Mouse (Mus musculus): Measurements from ENCODE around the gene Cend1. TPM values are rescaled to one million over a fixed set of nuclear protein-coding genes. Genes with fewer than 3 reads are reported as not detected.
A peak's percentile ranks its signal among the peaks of the same experiment; 100 is the strongest.

Cend1 gene
- polyA plus RNA-seq, 1 experiment from 2014 or later, result 0.25 TPM

DNA sequence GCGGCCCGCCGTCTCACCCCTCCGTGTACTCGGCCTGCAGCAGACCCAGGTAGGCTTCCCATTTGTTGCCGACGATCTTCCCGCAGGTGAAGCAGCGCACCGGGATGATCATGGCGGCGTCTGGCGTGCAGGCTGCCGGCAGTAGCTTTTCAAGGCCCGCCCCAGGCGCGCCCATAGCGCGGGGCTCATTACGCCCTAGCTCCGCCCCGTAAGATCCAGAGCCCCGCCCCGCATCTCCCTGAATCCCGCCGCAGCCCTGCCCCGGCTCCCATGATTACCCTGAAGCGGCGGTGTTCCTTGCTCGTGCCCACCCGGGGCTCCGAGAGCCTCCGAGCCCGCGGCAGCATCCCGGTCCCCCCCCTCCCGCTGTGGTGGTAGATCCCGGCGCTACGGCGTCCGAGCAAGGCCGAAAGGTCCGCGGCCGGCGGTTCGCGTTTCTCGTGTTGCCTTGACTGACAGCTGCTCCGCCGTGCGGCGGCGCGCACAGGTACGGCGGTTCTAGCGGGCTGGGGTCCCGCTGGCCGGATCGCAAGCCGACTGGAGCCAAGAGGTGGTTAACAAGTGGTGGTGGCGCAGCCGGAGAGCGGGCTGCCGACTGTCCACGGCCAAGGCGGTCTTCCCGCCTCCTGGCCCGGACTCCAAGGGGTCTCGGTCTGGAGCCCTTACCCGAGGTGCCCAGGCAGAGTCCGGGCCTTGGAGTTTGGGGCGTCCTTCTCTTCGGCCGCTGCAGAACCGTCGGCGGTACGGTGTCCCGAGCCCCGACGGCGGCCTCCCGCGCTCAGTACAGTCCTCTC, 45.9 kb upstream of the Cend1 start, which contains the start of the genes Polr2l and Tspan4:
Gene Polr2l (minus strand): TSS at position 122 of the 794 bp plus-strand sequence.
Gene Tspan4 (plus strand): TSS at position 230 of the 794 bp plus-strand sequence.
- no peak for TF ChIP-seq EP300 (IDR thresholded peaks at IDR 0.05)
- 0 out of 2 replicates have a peak, but pooled peaks have one; percentile 6 for TF ChIP-seq CTCF (IDR thresholded peaks at IDR 0.05)
- peaks cover 26% of the 10 kb centered on the region for H3K4me1 ChIP-seq (ENCODE audit: insufficient read depth, low read depth, low read length)
- H3K36me3 ChIP-seq (ENCODE audit: insufficient read depth, low read length), result peaks cover 15% of the 10 kb centered on the region
- H3K4me3 ChIP-seq (ENCODE audit: low read depth, low read length), result peak within 1 kb of the TSS; percentile 68
- WGBS, result under 1% methylated on average over 81 of the region's 87 CpGs
- peak; percentile 52 for ATAC-seq
- no peaks in the 10 kb centered on the region for H3K9me3 ChIP-seq (ENCODE audit: low read length)
- H3K27ac ChIP-seq (ENCODE audit: low read length), result peak within 1 kb of the TSS; percentile 98
- H3K9ac ChIP-seq (replicated peaks; ENCODE audit: low read depth), result peak within 1 kb of the TSS; percentile 77
- H3K4me2 ChIP-seq (replicated peaks; ENCODE audit: low read depth, low read length), result peak within 1 kb of the TSS; percentile 94
- no peaks in the 10 kb centered on the region for H3K27me3 ChIP-seq (replicated peaks; ENCODE audit: insufficient read depth, low read length)
- DNase-seq (ENCODE audit: low spot score), result peak; percentile 89

DNA sequence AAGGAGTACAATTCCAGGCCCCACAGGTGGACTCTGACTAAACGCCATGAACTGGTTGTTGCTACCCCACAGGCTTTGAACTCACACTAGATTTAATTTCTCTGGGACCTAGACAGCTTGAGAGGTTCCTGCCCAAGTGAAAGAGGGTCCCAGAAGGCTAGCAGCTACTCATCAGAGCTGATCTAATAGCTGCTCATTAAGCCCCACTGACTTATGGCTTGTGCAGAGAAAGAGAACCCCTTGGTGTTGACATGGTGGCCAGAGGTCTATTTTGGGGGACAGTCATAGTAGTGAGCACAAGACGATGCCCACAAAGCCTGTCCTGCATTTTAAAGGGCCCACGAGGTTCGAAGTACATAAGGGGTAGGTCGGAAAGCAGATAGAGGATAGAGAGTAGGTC, 44.9 kb upstream of the Cend1 start:
- Histone ChIP-seq H3K27me3 (replicated peaks; ENCODE audit: insufficient read depth, low read length) (no peaks in the 10 kb centered on the region), H3K4me1 (ENCODE audit: insufficient read depth, low read depth, low read length) (peaks cover 33% of the 10 kb centered on the region), H3K27ac (ENCODE audit: low read length) (no peak overlapping the region), H3K9me3 (ENCODE audit: low read length) (no peaks in the 10 kb centered on the region), H3K4me2 (replicated peaks; ENCODE audit: low read depth, low read length) (peak overlapping the region; percentile 94), H3K9ac (replicated peaks; ENCODE audit: low read depth) (peak overlapping the region; percentile 77), H3K36me3 (ENCODE audit: insufficient read depth, low read length) (peaks cover 15% of the 10 kb centered on the region), H3K4me3 (ENCODE audit: low read depth, low read length) (peak overlapping the region; percentile 68)
- no peak for TF ChIP-seq EP300 (IDR thresholded peaks at IDR 0.05)
- no peak for TF ChIP-seq CTCF (IDR thresholded peaks at IDR 0.05)
- ATAC-seq, result no peak
- no peak for DNase-seq (ENCODE audit: low spot score)
- WGBS, result 5% methylated on average over 5 of the region's 5 CpGs

DNA sequence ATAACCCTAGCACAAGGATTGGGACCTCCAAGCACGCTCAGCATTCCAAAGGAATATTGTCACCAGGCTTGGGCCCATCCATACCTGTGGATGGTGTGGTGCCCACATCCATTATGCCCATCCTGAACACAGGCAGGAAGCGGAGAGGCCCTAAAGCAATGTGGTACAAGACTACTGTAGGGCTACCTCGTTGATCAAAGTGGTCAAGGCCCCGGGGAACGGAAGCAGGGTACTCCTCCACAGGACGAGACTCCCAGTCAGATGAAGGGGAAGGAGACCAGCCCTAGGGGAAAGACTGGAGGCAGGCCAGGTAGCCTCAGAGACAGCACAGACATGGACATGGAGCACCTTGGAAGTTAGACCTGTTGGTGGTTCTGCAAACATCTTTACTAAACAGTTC, 43.5 kb upstream of the Cend1 start:
- peaks cover 15% of the 10 kb centered on the region for H3K36me3 ChIP-seq (ENCODE audit: insufficient read depth, low read length)
- no peak overlapping the region for H3K4me2 ChIP-seq (replicated peaks; ENCODE audit: low read depth, low read length)
- H3K4me3 ChIP-seq (ENCODE audit: low read depth, low read length), result no peak overlapping the region
- ATAC-seq (no peak), DNase-seq (ENCODE audit: low spot score) (no peak)
- no peak overlapping the region for H3K9ac ChIP-seq (replicated peaks; ENCODE audit: low read depth)
- H3K9me3 ChIP-seq (ENCODE audit: low read length), result no peaks in the 10 kb centered on the region
- TF ChIP-seq CTCF (IDR thresholded peaks at IDR 0.05), result no peak
- TF ChIP-seq EP300 (IDR thresholded peaks at IDR 0.05), result no peak
- H3K4me1 ChIP-seq (ENCODE audit: insufficient read depth, low read depth, low read length), result peaks cover 39% of the 10 kb centered on the region
- H3K27me3 ChIP-seq (replicated peaks; ENCODE audit: insufficient read depth, low read length), result no peaks in the 10 kb centered on the region
- 68% methylated on average over 6 of the region's 6 CpGs for whole genome bisulfite sequencing
- no peak overlapping the region for H3K27ac ChIP-seq (ENCODE audit: low read length)

DNA sequence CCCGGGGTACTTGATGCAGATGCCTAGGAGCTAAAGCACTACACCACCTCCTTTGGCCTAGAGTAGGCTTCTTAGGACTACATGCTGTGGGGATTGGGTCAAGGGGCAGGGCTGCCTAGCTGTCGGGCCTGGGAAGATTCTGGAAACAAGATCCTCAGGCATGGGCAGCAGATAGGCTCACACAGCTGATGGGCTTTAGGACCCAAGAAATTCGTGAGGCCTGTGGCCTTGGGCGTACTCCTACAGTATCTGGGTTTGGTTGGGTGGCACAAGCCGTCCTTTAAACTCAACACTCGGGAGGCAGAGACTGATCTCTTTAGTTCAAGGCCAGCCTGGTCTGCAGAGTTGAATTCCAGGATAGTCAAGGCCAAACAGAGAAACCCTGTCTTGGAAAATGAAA, 42.9 kb upstream of the Cend1 start:
- Histone ChIP-seq H3K27me3 (replicated peaks; ENCODE audit: insufficient read depth, low read length) (no peaks in the 10 kb centered on the region), H3K9ac (replicated peaks; ENCODE audit: low read depth) (no peak overlapping the region), H3K36me3 (ENCODE audit: insufficient read depth, low read length) (peaks cover 15% of the 10 kb centered on the region), H3K4me2 (replicated peaks; ENCODE audit: low read depth, low read length) (no peak overlapping the region), H3K27ac (ENCODE audit: low read length) (no peak overlapping the region), H3K9me3 (ENCODE audit: low read length) (no peaks in the 10 kb centered on the region), H3K4me1 (ENCODE audit: insufficient read depth, low read depth, low read length) (peaks cover 33% of the 10 kb centered on the region), H3K4me3 (ENCODE audit: low read depth, low read length) (no peak overlapping the region)
- no peak for ATAC-seq
- TF ChIP-seq CTCF (IDR thresholded peaks at IDR 0.05) (no peak), EP300 (IDR thresholded peaks at IDR 0.05) (no peak)
- no peak for DNase-seq (ENCODE audit: low spot score)
- WGBS, result 83% methylated on average over 6 of the region's 6 CpGs

DNA sequence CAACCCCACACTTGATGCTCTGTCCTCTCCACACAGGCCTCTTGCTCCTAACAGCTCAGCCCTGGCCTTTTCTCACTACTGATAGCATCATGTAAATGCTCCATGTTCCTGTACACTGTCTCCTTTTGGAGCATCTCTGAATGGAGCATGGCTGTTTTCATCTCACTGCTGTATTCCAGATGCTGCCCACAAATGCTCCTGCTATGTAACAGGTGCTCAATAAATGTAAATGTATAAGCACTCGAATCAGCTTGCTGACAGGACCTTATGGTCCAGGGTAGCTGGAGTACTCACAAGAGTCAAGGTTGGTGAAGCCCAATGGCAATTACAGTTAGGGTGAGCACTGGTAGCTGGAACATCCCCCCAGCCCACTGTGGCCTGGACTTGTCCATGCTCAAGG, 41.9 kb upstream of the Cend1 start:
- no peak for ATAC-seq
- Histone ChIP-seq H3K27ac (ENCODE audit: low read length) (no peak overlapping the region), H3K4me2 (replicated peaks; ENCODE audit: low read depth, low read length) (no peak overlapping the region), H3K9me3 (ENCODE audit: low read length) (no peaks in the 10 kb centered on the region), H3K9ac (replicated peaks; ENCODE audit: low read depth) (no peak overlapping the region), H3K36me3 (ENCODE audit: insufficient read depth, low read length) (peaks cover 15% of the 10 kb centered on the region), H3K4me3 (ENCODE audit: low read depth, low read length) (no peak overlapping the region), H3K27me3 (replicated peaks; ENCODE audit: insufficient read depth, low read length) (no peaks in the 10 kb centered on the region), H3K4me1 (ENCODE audit: insufficient read depth, low read depth, low read length) (peaks cover 39% of the 10 kb centered on the region)
- TF ChIP-seq EP300 (IDR thresholded peaks at IDR 0.05) (no peak), CTCF (IDR thresholded peaks at IDR 0.05) (no peak)
- DNase-seq (ENCODE audit: low spot score), result no peak
- 91% methylated on average over 1 of the region's 1 CpGs for WGBS

DNA sequence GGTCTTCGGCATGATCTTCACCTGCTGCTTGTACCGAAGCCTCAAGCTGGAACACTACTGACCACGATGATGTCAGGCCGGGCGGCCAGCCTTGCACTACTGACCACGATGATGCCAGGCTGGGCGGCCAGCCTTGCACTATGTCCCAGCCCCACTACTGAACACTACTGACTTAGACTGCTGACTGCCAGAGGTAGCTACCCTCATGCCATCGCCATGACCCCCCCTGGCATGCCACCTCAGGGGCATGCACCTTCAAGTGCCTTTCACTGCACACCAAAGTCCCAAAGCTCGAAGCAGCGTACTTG, 41.3 kb upstream of the Cend1 start:
- H3K4me2 ChIP-seq (replicated peaks; ENCODE audit: low read depth, low read length), result no peak overlapping the region
- TF ChIP-seq EP300 (IDR thresholded peaks at IDR 0.05) (no peak), CTCF (IDR thresholded peaks at IDR 0.05) (no peak)
- H3K27ac ChIP-seq (ENCODE audit: low read length), result no peak overlapping the region
- no peak for DNase-seq (ENCODE audit: low spot score)
- WGBS, result 87% methylated on average over 10 of the region's 10 CpGs
- H3K9ac ChIP-seq (replicated peaks; ENCODE audit: low read depth), result no peak overlapping the region
- no peak for ATAC-seq
- no peaks in the 10 kb centered on the region for H3K9me3 ChIP-seq (ENCODE audit: low read length)
- H3K27me3 ChIP-seq (replicated peaks; ENCODE audit: insufficient read depth, low read length), result no peaks in the 10 kb centered on the region
- H3K36me3 ChIP-seq (ENCODE audit: insufficient read depth, low read length), result peaks cover 15% of the 10 kb centered on the region
- H3K4me3 ChIP-seq (ENCODE audit: low read depth, low read length), result no peak overlapping the region
- peaks cover 34% of the 10 kb centered on the region for H3K4me1 ChIP-seq (ENCODE audit: insufficient read depth, low read depth, low read length)
